Mouse (Mus musculus) bone marrow macrophage, adult 2 months (primary cell): ENCODE results near the gene Sephs1. TPM values are rescaled to one million over a fixed set of nuclear protein-coding genes. Genes with fewer than 3 reads are reported as not detected.

ENCODE experiments used
- H3K27ac ChIP-seq: 2 replicates; pipeline ENCODE4 v1.5.1; 2012; ENCODE audit warnings: low read depth, low read length; ENCODE audit not compliant: insufficient read depth
- H3K4me1 ChIP-seq: 2 replicates; pipeline ENCODE4 v1.6.1; 2012; ENCODE audit warnings: low read length; ENCODE audit not compliant: control insufficient read depth, insufficient read depth
- H3K4me3 ChIP-seq: 2 replicates; pipeline ENCODE4 v1.5.1; 2012; ENCODE audit warnings: mild to moderate bottlenecking, low read length, moderate library complexity; ENCODE audit not compliant: insufficient read depth
- CTCF ChIP-seq: IDR thresholded peaks from 2 replicates; pipeline ENCODE4 v1.5.1; 2012; ENCODE audit warnings: low read depth, mild to moderate bottlenecking, low read length, moderate library complexity
- POLR2A ChIP-seq: IDR thresholded peaks from 2 replicates; pipeline ENCODE4 v1.6.1; 2012; ENCODE audit warnings: mild to moderate bottlenecking, low read depth, low read length, borderline replicate concordance
- polyA plus RNA-seq: library from polyadenylated mRNA; stranded (reverse); fragments of >200 nt; gene quantifications from 2 replicates; pipeline ENCODE4 v1.2.4, GENCODE M21; 2012; ENCODE audit not compliant: missing spikeins, insufficient read depth, insufficient read length

Gene Sephs1
- polyA plus RNA-seq, 1 experiment: 21.5 TPM

- Histone ChIP-seq H3K4me1 (no peaks in the 10 kb centered on the region), H3K27ac (no peak overlapping the region), H3K4me3 (no peak overlapping the region)
- TF ChIP-seq CTCF (no peak), POLR2A (no peak)
Measured at GRCm38 (mm10) chr2:4958039-4958438, 76.7 kb downstream of the Sephs1 start.

Other genes with a start within 250 kb of the Sephs1 start
- gene Prpf18, start 229.5 kb upstream of the Sephs1 start, polyA plus RNA-seq: 29.9 and 30.0 TPM in 2 replicates
- gene Bend7, start 163.7 kb upstream of the Sephs1 start, polyA plus RNA-seq: not detected in 2 replicates
- 52.6 and 64.4 TPM in 2 replicates for gene Phyh, start 37.5 kb downstream of the Sephs1 start, polyA plus RNA-seq
- not detected in 2 replicates for gene Ucma, start 94.6 kb downstream of the Sephs1 start, polyA plus RNA-seq
- 13.4 and 13.7 TPM in 2 replicates for gene Mcm10, start 131.2 kb downstream of the Sephs1 start, polyA plus RNA-seq
- gene Optn, start 182.5 kb downstream of the Sephs1 start, polyA plus RNA-seq: 11.6 and 13.6 TPM in 2 replicates